Mouse (Mus musculus) embryonic facial prominence, embryonic 14.5 days (tissue): Measurements from ENCODE around the gene Dst. TPM values are rescaled to one million over a fixed set of nuclear protein-coding genes. Genes with fewer than 3 reads are reported as not detected.

Experiments
- ATAC-seq: fragments of 200-750 bp; cut with Nextera tagmentation; 2 replicates; pipeline ENCODE4 v1.8.0; 2017; ENCODE audit warnings: low read depth, moderate number of reproducible peaks, moderate TSS enrichment
- DNase-seq: peaks from one replicate; pipeline ENCODE4 v3.0.0-alpha.2; 2015; ENCODE audit warnings: low spot score
- H3K27ac ChIP-seq: fragments of 300-500 bp; sonication (generic); replicated peaks from 2 replicates; pipeline ENCODE4 v1.5.1; 2014; ENCODE audit warnings: low read depth, mild to moderate bottlenecking, low read length, moderate library complexity
- H3K27me3 ChIP-seq: fragments of 300-500 bp; sonication (generic); replicated peaks from 2 replicates; pipeline ENCODE4 v1.6.1; 2014; ENCODE audit warnings: low read length; ENCODE audit not compliant: control insufficient read depth, insufficient read depth
- H3K36me3 ChIP-seq: fragments of 300-500 bp; sonication (generic); 2 replicates; pipeline ENCODE4 v1.6.1; 2014; ENCODE audit warnings: low read length, mixed read lengths; ENCODE audit not compliant: control insufficient read depth, insufficient read depth
- H3K4me1 ChIP-seq: fragments of 300-500 bp; sonication (generic); 2 replicates; pipeline ENCODE4 v1.6.1; 2014; ENCODE audit warnings: antibody characterized with exemption, low read length; ENCODE audit not compliant: control insufficient read depth, insufficient read depth
- H3K4me2 ChIP-seq: fragments of 300-500 bp; sonication (generic); 2 replicates; pipeline ENCODE4 v1.6.1; 2014; ENCODE audit warnings: low read depth, mild to moderate bottlenecking, low read length, moderate library complexity, mixed read lengths
- H3K4me3 ChIP-seq: fragments of 300-500 bp; sonication (generic); 2 replicates; pipeline ENCODE4 v1.5.1; 2014; ENCODE audit warnings: low read depth, mild to moderate bottlenecking, low read length
- H3K9ac ChIP-seq: fragments of 300-500 bp; sonication (generic); 2 replicates; pipeline ENCODE4 v1.6.1; 2014; ENCODE audit warnings: low read depth, mild to moderate bottlenecking, low read length, moderate library complexity, mixed read lengths
- H3K9me3 ChIP-seq: fragments of 300-500 bp; sonication (generic); 2 replicates; pipeline ENCODE4 v1.6.1; 2016; ENCODE audit warnings: low read length; ENCODE audit not compliant: control insufficient read depth
- WGBS: fragments of 180-500 bp; shearing (Covaris S2); extraction: QIAGEN DNeasy Blood & Tissue Kit; methylation state at CpG from one replicate; pipeline ENCODE4 v1.1.7; 2014; 5-methylcytosine and 5-hydroxymethylcytosine counted together
- polyA plus RNA-seq: library from polyadenylated mRNA; unstranded; fragments of >200 nt; fragmentation: Nextera tagmentation; extraction: Ambion mirVana; gene quantifications from 2 replicates; pipeline ENCODE4 v1.2.1, GENCODE M21; 2014

The Dst gene
- polyA plus RNA-seq, 1 experiment from 2014 or later = 39.5 TPM

DNA sequence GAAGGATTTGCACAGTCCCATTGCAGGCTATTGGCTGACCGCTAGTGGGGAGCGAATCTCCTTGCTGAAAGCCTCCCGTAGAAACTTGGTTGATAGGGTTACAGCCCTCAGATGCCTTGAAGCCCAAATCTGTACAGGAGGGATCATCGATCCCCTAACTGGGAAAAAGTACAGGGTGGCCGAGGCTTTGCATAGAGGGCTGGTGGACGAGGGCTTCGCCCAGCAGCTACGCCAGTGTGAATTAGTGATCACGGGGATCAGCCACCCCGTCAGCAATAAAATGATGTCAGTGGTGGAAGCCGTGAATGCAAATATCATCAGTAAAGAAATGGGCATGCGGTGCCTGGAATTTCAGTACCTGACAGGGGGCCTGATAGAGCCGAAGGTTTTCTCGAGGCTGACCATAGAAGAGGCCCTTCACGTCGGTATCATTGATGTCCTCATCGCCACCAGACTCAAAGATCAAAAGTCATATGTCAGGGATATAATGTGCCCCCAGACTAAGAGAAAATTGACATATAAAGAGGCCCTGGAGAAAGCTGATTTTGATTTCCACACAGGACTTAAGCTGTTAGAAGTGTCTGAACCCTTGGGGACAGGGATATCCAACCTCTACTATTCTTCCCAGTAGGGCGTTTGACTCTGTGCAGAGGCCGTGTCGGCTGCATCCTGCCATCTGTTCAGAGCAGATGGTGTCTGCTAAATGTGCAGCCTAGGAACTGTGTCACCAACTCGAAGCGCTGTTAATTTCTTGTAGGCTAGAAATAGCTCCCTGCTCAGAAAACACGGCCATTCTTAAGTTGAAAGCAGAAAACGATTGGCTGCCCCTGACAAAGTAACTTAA, 274.6 kb downstream of the Dst start:
- 84% methylated on average over 24 of the region's 24 CpGs for WGBS
- ATAC-seq (peak; percentile 60; the same call in 1 of the 2 replicates), DNase-seq (peak; percentile 68)
- H3K36me3 ChIP-seq = peaks cover 53% of the 10 kb centered on the region
- no peaks in the 10 kb centered on the region for H3K9me3 ChIP-seq
- no peak overlapping the region for H3K9ac ChIP-seq
- H3K27me3 ChIP-seq = no peaks in the 10 kb centered on the region
- no peaks in the 10 kb centered on the region for H3K4me1 ChIP-seq
- no peak overlapping the region for H3K27ac ChIP-seq
- H3K4me3 ChIP-seq = no peak overlapping the region
- no peak overlapping the region for H3K4me2 ChIP-seq

- Histone ChIP-seq H3K4me3 (no peak overlapping the region), H3K27me3 (no peaks in the 10 kb centered on the region), H3K36me3 (peaks cover 51% of the 10 kb centered on the region), H3K4me2 (no peak overlapping the region), H3K27ac (no peak overlapping the region), H3K9me3 (no peaks in the 10 kb centered on the region), H3K9ac (no peak overlapping the region), H3K4me1 (no peaks in the 10 kb centered on the region)
- no peak for ATAC-seq
- 86% methylated on average over 12 of the region's 12 CpGs for WGBS
- DNase-seq = no peak
These were observed 275.4 kb downstream of the Dst start for GRCm38 (mm10) chr1:34183250-34183926.

DNA sequence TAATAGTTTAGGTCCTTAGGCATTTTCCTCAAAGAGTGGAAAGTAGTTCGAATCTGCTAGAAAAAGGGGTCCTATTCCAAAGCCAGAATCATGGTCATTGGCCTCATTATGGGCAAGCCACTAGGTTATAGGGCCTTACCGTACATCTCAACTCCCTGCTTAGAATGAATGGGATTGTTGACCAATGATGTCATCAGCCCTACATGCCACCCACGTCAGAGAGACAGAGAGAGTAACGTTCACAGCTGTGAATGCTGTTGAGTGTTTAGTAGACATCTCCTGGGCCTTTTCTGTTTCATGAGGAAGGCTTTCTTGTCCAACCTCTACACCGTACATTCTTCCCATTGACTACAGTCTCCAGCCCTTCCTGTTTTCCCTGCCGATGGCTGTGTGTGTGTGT, 276.2 kb downstream of the Dst start:
- no peaks in the 10 kb centered on the region for H3K27me3 ChIP-seq
- H3K9ac ChIP-seq = no peak overlapping the region
- ATAC-seq (no peak), DNase-seq (peak; percentile 17)
- H3K4me1 ChIP-seq = no peaks in the 10 kb centered on the region
- no peak overlapping the region for H3K4me2 ChIP-seq
- H3K27ac ChIP-seq = no peak overlapping the region
- H3K9me3 ChIP-seq = no peaks in the 10 kb centered on the region
- no peak overlapping the region for H3K4me3 ChIP-seq
- H3K36me3 ChIP-seq = peaks cover 51% of the 10 kb centered on the region
- 68% methylated on average over 6 of the region's 6 CpGs for WGBS

GRCm38 (mm10) chr1:34186033-34186432, 278.0 kb downstream of the Dst start:
- Histone ChIP-seq H3K4me3 (no peak overlapping the region), H3K9ac (no peak overlapping the region), H3K27ac (no peak overlapping the region), H3K9me3 (no peaks in the 10 kb centered on the region), H3K27me3 (no peaks in the 10 kb centered on the region), H3K4me1 (no peaks in the 10 kb centered on the region), H3K36me3 (peaks cover 49% of the 10 kb centered on the region), H3K4me2 (no peak overlapping the region)
- DNase-seq = no peak
- WGBS = 96% methylated on average over 6 of the region's 6 CpGs
- no peak for ATAC-seq

DNA sequence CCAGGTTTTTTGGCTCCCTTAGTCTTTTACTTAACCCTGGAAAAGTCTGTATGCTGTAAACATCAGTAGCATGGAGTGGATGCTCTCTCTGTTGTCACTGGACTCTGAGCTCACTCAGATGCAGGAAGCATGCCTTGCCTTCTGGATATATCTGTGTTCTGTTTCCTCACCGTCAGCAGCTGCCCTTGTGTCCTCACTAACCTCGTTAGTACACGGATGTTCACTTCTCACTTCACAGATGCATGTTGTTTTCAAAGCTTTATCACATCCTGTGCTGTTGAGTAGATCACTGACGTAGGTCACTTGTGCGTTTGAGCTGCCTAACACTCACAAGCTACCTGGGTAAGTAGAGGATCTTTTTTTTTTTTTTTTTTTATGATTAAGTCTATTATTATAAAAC, 279.5 kb downstream of the Dst start:
- 68% methylated on average over 5 of the region's 5 CpGs for WGBS

DNA sequence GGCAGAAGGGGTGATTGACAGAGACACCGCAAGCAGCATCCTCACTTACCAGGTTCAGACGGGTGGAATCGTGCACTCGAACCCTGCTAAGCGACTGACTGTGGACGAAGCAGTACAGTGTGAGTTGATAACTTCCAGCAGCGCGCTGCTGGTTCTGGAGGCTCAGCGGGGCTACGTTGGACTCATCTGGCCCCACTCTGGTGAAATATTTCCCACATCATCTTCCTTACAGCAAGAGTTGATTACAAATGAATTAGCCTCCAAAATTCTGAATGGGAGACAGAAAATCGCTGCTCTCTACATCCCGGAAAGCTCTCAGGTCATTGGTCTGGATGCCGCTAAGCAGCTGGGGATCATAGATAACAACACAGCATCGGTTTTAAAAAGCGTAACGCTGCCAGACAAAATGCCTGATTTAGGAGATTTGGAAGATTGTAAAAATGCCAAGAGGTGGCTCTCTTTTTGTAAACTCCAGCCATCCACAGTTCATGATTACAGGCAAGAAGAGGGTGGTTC, 280.8 kb downstream of the Dst start:
- Histone ChIP-seq H3K4me1 (no peaks in the 10 kb centered on the region), H3K27me3 (no peaks in the 10 kb centered on the region), H3K36me3 (peaks cover 54% of the 10 kb centered on the region), H3K9ac (no peak overlapping the region), H3K27ac (no peak overlapping the region; the same call in 1 of the 2 replicates), H3K9me3 (no peaks in the 10 kb centered on the region), H3K4me3 (no peak overlapping the region), H3K4me2 (no peak overlapping the region)
- WGBS = 87% methylated on average over 16 of the region's 16 CpGs
- DNase-seq (peak; percentile 19), ATAC-seq (no peak)

More for the DNA sequence above, 279.5 kb downstream of the Dst start:
- DNase-seq (no peak), ATAC-seq (no peak)
- H3K36me3 ChIP-seq = peaks cover 49% of the 10 kb centered on the region
- H3K4me3 ChIP-seq = no peak overlapping the region
- no peaks in the 10 kb centered on the region for H3K9me3 ChIP-seq
- no peaks in the 10 kb centered on the region for H3K27me3 ChIP-seq
- H3K27ac ChIP-seq = no peak overlapping the region
- no peak overlapping the region for H3K4me2 ChIP-seq
- H3K9ac ChIP-seq = no peak overlapping the region
- no peaks in the 10 kb centered on the region for H3K4me1 ChIP-seq

- DNase-seq (peak; percentile 8), ATAC-seq (peak; percentile 22; the same call in 1 of the 2 replicates)
- Histone ChIP-seq H3K4me3 (no peak overlapping the region), H3K4me1 (no peaks in the 10 kb centered on the region), H3K4me2 (no peak overlapping the region), H3K9ac (no peak overlapping the region), H3K27ac (no peak overlapping the region; the same call in 1 of the 2 replicates), H3K36me3 (peaks cover 57% of the 10 kb centered on the region), H3K9me3 (no peaks in the 10 kb centered on the region), H3K27me3 (no peaks in the 10 kb centered on the region)
- WGBS = 81% methylated on average over 14 of the region's 14 CpGs
These were observed 281.3 kb downstream of the Dst start for GRCm38 (mm10) chr1:34189318-34189717.

GRCm38 (mm10) chr1:34189970-34190369, 281.9 kb downstream of the Dst start:
- Histone ChIP-seq H3K4me2 (no peak overlapping the region), H3K36me3 (peaks cover 57% of the 10 kb centered on the region), H3K9me3 (no peaks in the 10 kb centered on the region), H3K9ac (no peak overlapping the region), H3K27me3 (no peaks in the 10 kb centered on the region), H3K27ac (no peak overlapping the region), H3K4me1 (no peaks in the 10 kb centered on the region), H3K4me3 (no peak overlapping the region)
- DNase-seq (no peak), ATAC-seq (no peak)
- 64% methylated on average over 7 of the region's 7 CpGs for WGBS
